Mouse (Mus musculus): ENCODE results near the gene Opcml. TPM values are rescaled to one million over a fixed set of nuclear protein-coding genes. Genes with fewer than 3 reads are reported as not detected.

The Opcml gene
- polyA plus RNA-seq, 1 experiment, result not detected

GRCm38 (mm10) chr9:28592208-28592607, 801.6 kb downstream of the Opcml start:
- no peak overlapping the region for H3K4me3 ChIP-seq (ENCODE audit: insufficient read depth, low read length)
- no peak for TF ChIP-seq CTCF (IDR thresholded peaks at IDR 0.05; ENCODE audit: low read depth, low read length)
- TF ChIP-seq POLR2A (IDR thresholded peaks at IDR 0.05; ENCODE audit: borderline replicate concordance, low read depth, low read length), result no peak
- H3K27ac ChIP-seq (ENCODE audit: insufficient read depth, low read depth, low read length), result no peak overlapping the region
- H3K4me1 ChIP-seq (ENCODE audit: control insufficient read depth, insufficient read depth, low read length), result no peaks in the 10 kb centered on the region

- TF ChIP-seq POLR2A (IDR thresholded peaks at IDR 0.05; ENCODE audit: borderline replicate concordance, low read depth, low read length), result no peak
- TF ChIP-seq CTCF (IDR thresholded peaks at IDR 0.05; ENCODE audit: low read depth, low read length), result no peak
- H3K27ac ChIP-seq (ENCODE audit: insufficient read depth, low read depth, low read length), result no peak overlapping the region
- no peaks in the 10 kb centered on the region for H3K4me1 ChIP-seq (ENCODE audit: control insufficient read depth, insufficient read depth, low read length)
- no peak overlapping the region for H3K4me3 ChIP-seq (ENCODE audit: insufficient read depth, low read length)
Observed at GRCm38 (mm10) chr9:28595062-28595461, 804.5 kb downstream of the Opcml start.

GRCm38 (mm10) chr9:28605561-28605960, 815.0 kb downstream of the Opcml start:
- Histone ChIP-seq H3K4me3 (ENCODE audit: insufficient read depth, low read length) (no peak overlapping the region), H3K27ac (ENCODE audit: insufficient read depth, low read depth, low read length) (no peak overlapping the region), H3K4me1 (ENCODE audit: control insufficient read depth, insufficient read depth, low read length) (no peaks in the 10 kb centered on the region)
- TF ChIP-seq POLR2A (IDR thresholded peaks at IDR 0.05; ENCODE audit: borderline replicate concordance, low read depth, low read length), result no peak
- TF ChIP-seq CTCF (IDR thresholded peaks at IDR 0.05; ENCODE audit: low read depth, low read length), result no peak

GRCm38 (mm10) chr9:28613683-28614620, 823.4 kb downstream of the Opcml start:
- H3K27ac ChIP-seq (ENCODE audit: insufficient read depth, low read depth, low read length), result no peak overlapping the region
- TF ChIP-seq CTCF (IDR thresholded peaks at IDR 0.05; ENCODE audit: low read depth, low read length) (no peak), POLR2A (IDR thresholded peaks at IDR 0.05; ENCODE audit: borderline replicate concordance, low read depth, low read length) (no peak)

GRCm38 (mm10) chr9:28615447-28615846, 824.9 kb downstream of the Opcml start:
- Histone ChIP-seq H3K4me1 (ENCODE audit: control insufficient read depth, insufficient read depth, low read length) (no peaks in the 10 kb centered on the region), H3K4me3 (ENCODE audit: insufficient read depth, low read length) (no peak overlapping the region), H3K27ac (ENCODE audit: insufficient read depth, low read depth, low read length) (no peak overlapping the region)
- no peak for TF ChIP-seq CTCF (IDR thresholded peaks at IDR 0.05; ENCODE audit: low read depth, low read length)
- TF ChIP-seq POLR2A (IDR thresholded peaks at IDR 0.05; ENCODE audit: borderline replicate concordance, low read depth, low read length), result no peak

More at GRCm38 (mm10) chr9:28613683-28614620, 823.4 kb downstream of the Opcml start:
- Histone ChIP-seq H3K4me1 (ENCODE audit: control insufficient read depth, insufficient read depth, low read length) (no peaks in the 10 kb centered on the region), H3K4me3 (ENCODE audit: insufficient read depth, low read length) (no peak overlapping the region)

GRCm38 (mm10) chr9:28617666-28618065, 827.1 kb downstream of the Opcml start:
- TF ChIP-seq CTCF (IDR thresholded peaks at IDR 0.05; ENCODE audit: low read depth, low read length) (no peak), POLR2A (IDR thresholded peaks at IDR 0.05; ENCODE audit: borderline replicate concordance, low read depth, low read length) (no peak)
- Histone ChIP-seq H3K4me3 (ENCODE audit: insufficient read depth, low read length) (no peak overlapping the region), H3K4me1 (ENCODE audit: control insufficient read depth, insufficient read depth, low read length) (no peaks in the 10 kb centered on the region), H3K27ac (ENCODE audit: insufficient read depth, low read depth, low read length) (no peak overlapping the region)

GRCm38 (mm10) chr9:28618186-28618892, 827.8 kb downstream of the Opcml start:
- no peak for TF ChIP-seq POLR2A (IDR thresholded peaks at IDR 0.05; ENCODE audit: borderline replicate concordance, low read depth, low read length)
- no peak overlapping the region for H3K4me3 ChIP-seq (ENCODE audit: insufficient read depth, low read length)
- H3K4me1 ChIP-seq (ENCODE audit: control insufficient read depth, insufficient read depth, low read length), result no peaks in the 10 kb centered on the region
- no peak overlapping the region for H3K27ac ChIP-seq (ENCODE audit: insufficient read depth, low read depth, low read length)

- TF ChIP-seq POLR2A (IDR thresholded peaks at IDR 0.05; ENCODE audit: borderline replicate concordance, low read depth, low read length), result no peak
- TF ChIP-seq CTCF (IDR thresholded peaks at IDR 0.05; ENCODE audit: low read depth, low read length), result no peak
- Histone ChIP-seq H3K4me3 (ENCODE audit: insufficient read depth, low read length) (no peak overlapping the region), H3K4me1 (ENCODE audit: control insufficient read depth, insufficient read depth, low read length) (no peaks in the 10 kb centered on the region), H3K27ac (ENCODE audit: insufficient read depth, low read depth, low read length) (no peak overlapping the region)
Observed at GRCm38 (mm10) chr9:28621939-28622338, 831.4 kb downstream of the Opcml start.

- H3K27ac ChIP-seq (ENCODE audit: insufficient read depth, low read depth, low read length), result no peak overlapping the region
- no peaks in the 10 kb centered on the region for H3K4me1 ChIP-seq (ENCODE audit: control insufficient read depth, insufficient read depth, low read length)
- TF ChIP-seq CTCF (IDR thresholded peaks at IDR 0.05; ENCODE audit: low read depth, low read length) (no peak), POLR2A (IDR thresholded peaks at IDR 0.05; ENCODE audit: borderline replicate concordance, low read depth, low read length) (no peak)
Observed at GRCm38 (mm10) chr9:28624870-28625269, 834.3 kb downstream of the Opcml start.

GRCm38 (mm10) chr9:28642766-28643165, 852.2 kb downstream of the Opcml start:
- H3K4me3 ChIP-seq (ENCODE audit: insufficient read depth, low read length), result no peak overlapping the region
- H3K27ac ChIP-seq (ENCODE audit: insufficient read depth, low read depth, low read length), result no peak overlapping the region
- TF ChIP-seq POLR2A (IDR thresholded peaks at IDR 0.05; ENCODE audit: borderline replicate concordance, low read depth, low read length) (no peak), CTCF (IDR thresholded peaks at IDR 0.05; ENCODE audit: low read depth, low read length) (no peak)
- H3K4me1 ChIP-seq (ENCODE audit: control insufficient read depth, insufficient read depth, low read length), result no peaks in the 10 kb centered on the region

More at GRCm38 (mm10) chr9:28624870-28625269, 834.3 kb downstream of the Opcml start:
- H3K4me3 ChIP-seq (ENCODE audit: insufficient read depth, low read length), result no peak overlapping the region

Data from bone marrow macrophage, adult 2 months (primary cell).